Mouse (Mus musculus) embryo, embryonic 11 days (tissue): Measurements from ENCODE around the gene Ddah2.

ENCODE experiments used
- DNase-seq: peaks from one replicate; pipeline ENCODE4 v3.0.0-alpha.2; 2015

Ddah2 gene

DNA sequence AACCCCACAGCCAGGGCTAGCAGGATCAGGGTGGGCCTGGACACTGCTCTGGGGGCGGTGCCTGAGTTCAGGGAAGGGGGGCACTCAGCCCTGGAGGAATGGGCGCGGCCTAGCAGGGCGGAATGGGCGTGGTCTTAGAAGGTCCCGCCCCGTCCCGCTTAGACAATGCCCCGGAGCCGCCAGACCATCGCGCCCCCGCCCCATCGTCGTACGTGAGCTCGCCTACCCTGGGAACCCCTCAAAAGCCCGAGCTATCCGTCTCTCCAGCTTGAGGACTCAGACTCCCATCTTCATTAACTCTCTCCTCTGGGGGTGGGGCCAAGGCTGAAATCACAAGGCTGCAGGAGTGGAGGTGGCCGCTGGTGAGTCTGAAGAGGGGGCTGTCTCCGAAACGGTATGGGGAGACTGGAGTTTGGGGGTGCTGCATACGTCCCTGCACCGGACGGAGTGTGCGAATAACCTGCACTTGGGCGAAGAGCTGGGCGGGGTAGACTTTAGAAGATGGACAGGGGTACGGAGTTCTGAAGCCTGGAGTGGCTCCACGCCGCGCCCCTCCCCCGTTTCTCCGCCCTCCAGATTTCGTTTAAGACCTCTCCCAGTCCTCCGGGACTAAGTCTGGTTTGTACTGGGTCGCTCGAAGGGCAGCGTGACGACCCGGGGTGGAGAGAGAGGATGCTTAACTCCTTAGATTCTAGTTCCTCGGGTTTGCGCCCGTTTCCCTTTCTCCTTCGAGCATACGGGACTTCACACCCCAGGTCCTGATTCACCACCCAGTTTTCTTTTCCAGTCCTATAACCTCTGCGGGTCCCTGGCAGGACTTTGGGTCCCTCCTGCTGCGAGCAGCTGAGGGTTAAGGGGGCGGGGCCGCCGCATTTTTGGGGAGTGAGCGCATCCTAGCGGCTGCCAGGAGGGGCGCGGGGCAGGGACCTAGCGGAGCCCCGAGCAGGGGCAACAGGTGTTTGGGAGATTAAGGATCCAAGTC, at the start of gene Ddah2:
TSS of gene Ddah2 (plus strand) at position 125 of the 982 bp plus-strand sequence.
- peak; percentile 99 for DNase-seq

DNA sequence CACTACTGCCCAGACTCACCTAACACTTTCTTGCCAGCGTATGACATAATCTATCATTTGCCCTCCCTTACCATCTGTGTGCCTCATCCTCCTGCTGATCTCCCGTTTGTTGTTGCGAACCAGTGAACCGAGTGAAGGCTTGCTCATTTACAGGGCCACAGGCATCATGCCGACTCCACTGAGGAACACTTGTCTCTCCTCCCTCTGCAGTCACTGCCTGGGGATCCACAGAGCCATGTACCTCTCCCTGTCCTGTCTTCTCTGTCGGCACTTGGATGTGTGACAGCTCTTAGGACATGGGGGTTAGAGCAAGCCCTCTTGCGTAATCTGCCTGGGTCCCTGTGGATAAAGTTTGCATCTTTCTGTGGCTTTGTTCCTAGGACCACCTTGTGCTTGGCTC, 49.2 kb upstream of the Ddah2 start:
- no peak for DNase-seq

DNA sequence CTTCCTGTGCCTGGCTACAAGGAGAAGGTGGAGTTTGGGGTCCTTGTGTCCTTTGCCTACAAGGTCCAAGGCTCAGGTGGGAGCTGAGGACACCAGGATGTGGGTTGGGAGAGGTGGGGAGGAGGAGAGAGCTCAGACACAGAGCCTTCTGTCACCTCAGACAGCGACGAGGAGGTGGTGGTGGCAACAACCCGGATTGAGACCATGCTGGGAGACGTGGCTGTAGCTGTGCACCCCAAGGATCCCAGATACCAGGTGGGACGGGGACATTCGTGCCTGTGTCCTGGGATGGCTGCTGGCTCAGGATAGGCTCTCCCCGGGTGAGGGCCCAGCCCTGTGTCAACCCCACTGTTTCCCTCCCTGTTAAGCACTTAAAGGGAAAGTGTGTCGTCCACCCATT, 47.4 kb upstream of the Ddah2 start:
- DNase-seq, result no peak

DNA sequence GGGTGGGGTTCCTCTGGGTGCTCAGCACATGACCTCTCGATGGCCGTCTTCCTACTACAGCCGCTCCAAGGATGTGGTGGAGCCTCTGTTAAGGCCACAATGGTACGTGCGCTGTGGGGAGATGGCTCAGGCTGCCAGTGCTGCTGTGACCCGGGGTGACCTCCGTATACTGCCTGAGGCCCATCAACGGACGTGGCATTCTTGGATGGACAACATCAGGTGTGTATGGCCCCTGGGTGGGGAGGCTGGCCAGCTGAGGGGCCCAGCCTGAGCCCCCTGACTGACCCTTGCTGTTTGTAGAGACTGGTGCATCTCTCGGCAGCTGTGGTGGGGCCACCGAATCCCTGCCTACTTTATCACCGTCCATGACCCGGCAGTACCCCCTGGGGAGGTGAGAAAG, 46.4 kb upstream of the Ddah2 start:
- no peak for DNase-seq

DNA sequence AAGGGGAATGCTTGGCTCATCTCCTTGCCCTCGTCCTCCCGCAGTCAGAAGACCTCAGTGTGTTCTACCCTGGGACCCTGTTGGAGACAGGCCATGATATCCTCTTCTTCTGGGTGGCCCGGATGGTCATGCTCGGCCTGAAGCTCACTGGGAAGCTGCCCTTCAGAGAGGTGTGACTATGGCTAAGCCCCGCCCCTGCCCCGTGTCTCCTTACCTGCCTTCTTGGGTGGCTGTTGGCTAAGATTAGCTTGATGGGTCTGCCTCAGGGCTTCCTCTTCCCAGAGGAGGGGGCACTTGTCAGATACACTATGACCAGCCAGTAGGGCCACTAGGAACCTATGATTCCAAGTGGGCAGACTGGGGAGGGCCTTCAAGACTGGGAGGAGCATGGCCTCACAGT, 45.6 kb upstream of the Ddah2 start:
- DNase-seq, result no peak

DNA sequence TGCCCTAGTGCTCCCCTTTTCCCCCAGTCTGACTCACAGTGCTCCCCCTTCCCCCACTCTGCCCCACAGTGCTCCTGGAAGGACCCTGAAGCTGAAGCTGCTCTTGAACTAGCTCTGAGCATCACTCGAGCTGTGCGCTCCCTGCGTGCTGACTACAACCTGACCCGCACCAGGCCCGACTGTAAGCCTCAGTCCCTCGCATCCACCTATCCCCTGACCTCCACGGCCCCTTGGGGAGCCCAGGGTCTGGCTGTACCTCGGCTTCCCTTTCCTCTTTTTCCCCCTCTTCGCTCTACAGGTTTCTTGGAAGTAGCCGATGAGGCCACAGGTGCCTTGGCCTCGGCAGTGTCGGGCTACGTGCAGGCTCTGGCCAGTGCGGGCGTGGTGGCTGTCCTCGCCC, 43.5 kb upstream of the Ddah2 start:
- DNase-seq, result no peak

DNA sequence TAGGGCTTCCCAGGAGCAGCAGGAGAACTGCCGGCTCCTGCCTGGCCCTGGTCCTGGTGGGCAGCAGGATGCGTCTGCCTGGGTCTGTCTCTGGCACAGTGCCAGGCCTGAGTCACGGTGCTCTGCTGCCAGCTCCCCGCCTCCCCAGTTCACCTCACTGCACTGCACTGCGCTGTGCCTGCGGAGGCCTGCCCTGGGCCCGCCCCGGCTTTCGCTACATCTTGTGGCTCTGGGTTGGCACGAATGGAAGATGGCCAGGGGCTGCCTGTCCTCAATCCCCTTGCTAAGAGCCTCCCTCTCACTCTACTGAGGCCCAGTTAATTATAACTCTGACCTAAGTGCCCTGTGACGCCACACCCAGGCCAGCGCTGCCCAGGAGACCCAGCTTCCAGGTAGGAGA, 42.5 kb upstream of the Ddah2 start, which contains the start of gene Vwa7:
TSS of gene Vwa7 (plus strand) at position 204 of the 400 bp plus-strand sequence.
- DNase-seq, result no peak

DNA sequence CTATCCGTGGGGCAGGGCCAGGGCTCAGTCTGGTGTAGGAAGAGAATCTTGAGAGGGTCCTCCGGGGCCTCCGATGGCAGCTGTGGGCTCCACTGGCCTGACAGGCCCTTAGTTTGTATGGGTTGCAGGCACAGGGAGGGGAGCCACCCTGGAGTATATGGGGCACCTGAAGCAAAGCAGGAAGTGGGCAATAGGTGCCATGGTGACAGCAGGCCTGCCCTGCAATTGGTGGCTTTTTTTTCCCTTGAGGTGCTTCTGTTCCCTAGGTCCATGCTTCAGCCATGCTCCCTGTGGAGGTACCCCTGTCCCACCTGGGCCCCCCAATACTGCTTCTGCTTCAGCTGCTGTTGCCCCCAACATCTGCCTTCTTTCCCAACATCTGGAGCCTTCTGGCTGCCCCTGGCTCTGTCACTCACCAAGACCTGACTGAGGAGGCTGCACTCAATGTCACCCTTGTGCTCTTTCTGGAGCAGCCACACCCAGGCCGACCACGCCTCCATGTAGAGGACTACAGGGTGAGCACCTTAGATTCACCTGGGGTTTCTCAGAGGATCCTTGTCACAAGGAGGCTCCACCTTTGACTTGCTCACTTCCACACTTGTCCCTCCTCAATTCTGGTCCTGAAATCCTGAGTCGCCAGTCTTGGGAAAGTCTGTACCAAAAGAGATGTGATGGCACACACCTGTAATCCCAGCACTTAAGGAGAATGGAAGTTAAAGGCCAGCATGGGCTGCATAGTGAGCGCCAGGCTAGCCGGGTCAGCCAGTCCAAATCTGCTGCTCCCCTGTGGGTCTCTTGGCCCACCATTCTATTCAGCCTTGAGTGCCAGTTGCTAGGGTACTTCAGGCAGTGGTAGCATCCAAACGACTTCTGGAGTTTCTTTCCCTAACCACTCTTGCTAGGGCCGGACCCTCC, 41.8 kb upstream of the Ddah2 start:
- DNase-seq, result no peak

DNA sequence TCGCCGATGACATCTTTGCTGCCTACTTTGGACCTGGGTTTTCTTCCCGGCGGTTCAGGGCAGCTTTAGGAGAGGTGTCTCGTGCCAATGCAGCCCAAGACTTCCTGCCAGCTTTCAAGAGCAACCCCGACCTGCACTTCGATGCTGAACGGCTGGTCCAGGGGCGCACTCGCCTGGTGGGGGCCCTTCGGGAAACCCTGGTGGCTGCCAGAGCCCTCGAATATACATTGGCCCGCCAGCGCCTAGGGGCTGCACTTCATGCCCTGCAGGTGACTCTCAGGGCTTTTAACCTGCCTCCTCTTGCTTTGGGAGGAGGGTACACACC, 41.2 kb upstream of the Ddah2 start:
- no peak for DNase-seq

DNA sequence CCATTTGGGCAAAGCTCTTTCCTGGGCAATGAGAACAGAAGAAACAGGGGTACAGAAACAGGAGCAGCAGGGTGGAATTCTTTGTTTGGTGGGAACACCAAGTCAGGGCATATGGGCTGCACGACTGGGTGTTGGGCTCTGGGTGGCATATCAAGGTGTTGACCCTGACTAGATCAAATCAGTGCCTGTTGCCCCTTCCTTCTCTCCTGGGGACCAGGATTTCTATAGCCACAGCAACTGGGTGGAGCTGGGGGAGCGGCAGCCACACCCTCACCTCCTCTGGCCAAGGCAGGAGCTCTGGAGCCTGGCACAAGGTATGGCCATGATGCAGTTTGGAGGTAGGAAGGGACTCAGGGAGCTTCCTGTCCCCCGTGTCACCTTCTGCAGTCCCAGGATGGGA, 40.7 kb upstream of the Ddah2 start:
- no peak for DNase-seq

DNA sequence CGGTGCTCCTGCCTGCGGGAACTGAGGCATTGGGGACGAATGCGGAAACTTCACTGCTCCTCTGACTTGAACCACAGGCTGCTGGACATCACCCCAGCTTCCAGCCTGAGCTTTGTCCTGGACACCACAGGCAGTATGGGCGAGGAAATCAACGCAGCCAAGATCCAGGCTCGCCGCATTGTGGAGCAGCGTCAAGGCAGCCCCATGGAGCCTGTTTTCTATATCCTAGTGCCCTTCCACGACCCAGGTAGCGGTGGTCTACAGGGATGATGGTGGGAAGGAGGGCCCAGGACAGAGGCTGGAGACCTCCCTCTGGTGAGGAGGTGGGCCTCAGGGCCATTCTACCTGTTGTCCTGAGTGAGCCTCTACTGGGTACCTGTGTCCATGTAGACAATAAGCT, 38.9 kb upstream of the Ddah2 start:
- DNase-seq, result no peak

DNA sequence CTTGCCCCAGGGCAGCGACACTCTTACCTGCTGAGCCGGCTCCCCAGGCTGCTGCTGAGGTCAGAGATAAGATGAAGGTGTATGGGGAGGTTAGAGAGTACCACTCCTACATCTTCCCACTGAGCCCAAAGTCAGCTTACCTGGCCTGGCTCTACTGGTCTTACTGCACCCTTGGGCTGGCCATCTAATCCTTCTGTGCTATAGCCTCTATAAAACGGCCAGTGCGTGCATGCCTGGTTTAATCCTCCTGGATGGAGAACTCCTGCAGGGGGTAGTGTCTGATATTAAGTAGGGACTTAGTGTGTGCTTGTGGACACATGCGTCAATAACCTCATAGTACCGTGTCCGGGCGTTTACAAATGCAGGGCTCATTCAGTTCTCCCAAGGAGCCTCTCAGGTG, 38.3 kb upstream of the Ddah2 start:
- DNase-seq, result no peak

DNA sequence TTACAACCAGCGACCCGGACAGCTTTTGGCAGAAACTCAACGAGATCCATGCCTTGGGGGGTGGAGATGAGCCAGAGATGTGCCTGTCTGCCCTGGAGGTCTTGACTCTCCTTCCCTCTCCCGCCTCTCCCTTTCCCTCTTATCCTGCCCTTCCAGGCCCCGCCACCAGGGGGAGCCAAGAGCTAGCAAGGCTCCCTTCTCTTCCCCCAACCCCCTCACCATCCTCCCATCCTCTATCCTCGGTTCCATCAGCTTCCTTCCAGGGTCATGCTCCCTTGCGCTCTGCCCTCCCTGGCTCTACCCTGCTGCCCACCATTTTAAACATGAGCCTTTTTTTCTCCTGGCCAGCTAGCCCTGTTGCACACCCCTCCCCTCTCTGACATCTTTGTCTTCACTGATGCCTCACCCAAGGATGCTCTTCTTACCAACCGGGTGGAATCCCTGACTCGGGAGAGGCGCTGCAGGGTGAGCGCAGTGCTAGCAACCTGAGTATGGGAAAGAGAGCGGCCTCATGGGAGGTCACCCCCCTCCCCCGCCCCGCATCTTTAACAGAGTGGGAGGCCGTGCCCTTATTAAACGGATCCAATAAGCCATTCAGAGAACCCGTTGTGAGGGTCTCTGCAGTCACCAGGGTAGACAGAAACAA, 37.5 kb upstream of the Ddah2 start:
- DNase-seq, result peak; percentile 88

DNA sequence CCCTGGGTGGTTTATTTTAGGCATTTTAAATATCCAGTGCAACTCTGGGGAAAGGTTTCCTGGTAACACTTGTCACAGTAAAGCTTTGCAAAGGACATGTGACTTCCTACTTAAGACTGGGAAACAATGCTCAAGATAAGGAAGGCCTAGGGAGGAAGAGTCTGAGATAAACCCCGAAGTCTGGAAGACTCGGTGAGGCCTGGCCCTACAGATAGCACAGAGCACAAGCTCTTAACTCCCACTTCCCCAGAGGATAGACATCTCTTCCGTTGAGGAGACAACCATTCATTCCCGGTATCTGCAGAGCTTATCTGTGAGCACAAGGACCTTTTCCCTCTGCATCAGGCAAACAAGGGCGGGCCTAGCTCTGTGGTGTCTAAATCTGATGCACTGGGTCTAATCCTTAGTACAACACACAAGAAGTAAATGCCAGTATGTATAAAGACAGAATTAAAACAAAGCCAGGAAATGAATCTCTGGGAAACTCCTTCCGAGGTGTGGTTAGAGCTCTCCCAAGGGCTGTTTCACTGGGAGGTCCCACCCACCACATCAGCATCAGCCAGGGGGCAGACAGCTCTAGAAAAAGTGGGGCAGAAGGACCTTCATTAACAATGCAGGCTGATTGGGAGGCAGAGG, 36.9 kb upstream of the Ddah2 start:
- no peak for DNase-seq

DNA sequence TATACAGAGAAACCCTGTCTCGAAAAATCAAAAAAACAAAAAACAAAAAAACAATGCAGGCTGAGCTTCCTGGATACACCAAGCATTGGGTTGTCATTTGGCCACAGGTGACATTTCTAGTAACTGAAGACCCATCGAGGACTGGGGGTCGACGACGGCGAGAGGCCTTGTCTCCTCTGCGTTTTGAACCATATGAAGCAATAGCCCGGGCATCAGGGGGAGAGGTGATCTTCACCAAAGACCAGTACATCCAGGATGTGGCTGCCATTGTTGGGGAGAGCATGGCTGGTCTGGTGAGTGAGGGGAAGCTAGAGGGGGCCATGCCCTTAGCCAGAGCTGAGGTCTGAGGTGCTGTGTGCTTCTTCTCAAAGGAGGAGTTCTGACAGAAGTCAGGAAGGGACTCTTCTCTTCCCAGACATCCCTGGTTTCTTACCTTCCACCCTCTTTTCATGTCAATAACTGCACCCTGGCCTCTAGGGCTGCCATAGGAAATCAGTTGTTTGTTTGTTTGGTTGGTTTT, 36.2 kb upstream of the Ddah2 start:
- DNase-seq, result no peak

DNA sequence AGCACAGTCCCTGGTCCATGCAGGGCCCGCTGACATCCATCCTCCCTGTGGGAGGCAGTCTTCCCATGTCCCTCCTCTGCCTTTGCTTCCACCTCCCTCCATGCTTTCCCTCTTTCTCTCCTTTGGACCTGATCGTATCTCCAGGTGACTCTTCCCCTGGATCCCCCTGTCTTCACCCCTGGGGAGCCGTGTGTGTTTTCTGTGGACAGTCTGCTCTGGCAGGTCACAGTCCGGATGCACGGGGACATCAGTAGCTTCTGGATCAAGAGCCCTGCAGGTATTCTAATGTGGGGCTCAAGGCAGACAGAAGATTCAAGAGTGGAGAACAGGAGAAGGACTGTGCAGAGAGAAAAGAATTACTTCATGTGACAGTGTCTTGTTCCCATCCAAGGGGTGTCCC, 35.6 kb upstream of the Ddah2 start:
- DNase-seq, result no peak

DNA sequence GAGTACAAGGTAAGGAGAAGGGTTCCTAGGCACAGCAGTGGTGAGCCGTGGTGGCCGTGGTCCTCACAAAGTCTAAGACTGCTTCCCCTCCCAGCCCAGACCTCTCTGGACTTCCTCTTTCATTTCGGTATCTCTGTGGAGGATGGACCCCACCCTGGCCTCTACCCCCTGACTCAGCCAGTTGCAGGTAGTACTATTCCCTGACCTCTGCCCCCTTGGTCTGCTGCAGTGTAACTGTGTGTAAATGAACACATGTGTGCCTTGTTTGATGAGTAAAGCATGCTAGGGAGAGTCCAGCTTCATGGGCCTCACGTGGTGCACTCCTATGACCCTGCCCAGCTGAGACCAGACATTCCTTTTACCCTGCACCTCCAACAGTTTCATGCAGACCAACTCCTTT, 35.1 kb upstream of the Ddah2 start:
- DNase-seq, result no peak

DNA sequence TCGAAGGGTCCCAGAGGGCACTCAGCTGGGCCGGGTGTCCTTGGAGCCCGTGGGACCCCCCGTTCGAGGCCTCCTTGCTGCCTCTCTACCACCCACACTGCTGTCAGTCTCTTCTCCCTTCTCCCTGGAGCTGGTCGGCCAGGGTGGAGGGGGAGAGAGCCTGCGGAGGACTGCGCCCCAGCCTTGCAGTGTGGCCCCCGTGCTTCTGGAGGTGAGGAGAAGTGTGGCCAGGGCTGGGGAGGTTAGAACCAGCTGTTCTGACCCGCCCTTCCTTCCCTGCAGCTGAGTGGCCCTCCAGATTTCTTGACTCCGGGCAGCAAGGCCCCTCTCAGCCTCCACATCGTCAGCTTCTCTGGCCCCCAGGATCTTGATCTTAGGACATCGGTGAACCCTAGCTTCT, 34.6 kb upstream of the Ddah2 start:
- no peak for DNase-seq

DNA sequence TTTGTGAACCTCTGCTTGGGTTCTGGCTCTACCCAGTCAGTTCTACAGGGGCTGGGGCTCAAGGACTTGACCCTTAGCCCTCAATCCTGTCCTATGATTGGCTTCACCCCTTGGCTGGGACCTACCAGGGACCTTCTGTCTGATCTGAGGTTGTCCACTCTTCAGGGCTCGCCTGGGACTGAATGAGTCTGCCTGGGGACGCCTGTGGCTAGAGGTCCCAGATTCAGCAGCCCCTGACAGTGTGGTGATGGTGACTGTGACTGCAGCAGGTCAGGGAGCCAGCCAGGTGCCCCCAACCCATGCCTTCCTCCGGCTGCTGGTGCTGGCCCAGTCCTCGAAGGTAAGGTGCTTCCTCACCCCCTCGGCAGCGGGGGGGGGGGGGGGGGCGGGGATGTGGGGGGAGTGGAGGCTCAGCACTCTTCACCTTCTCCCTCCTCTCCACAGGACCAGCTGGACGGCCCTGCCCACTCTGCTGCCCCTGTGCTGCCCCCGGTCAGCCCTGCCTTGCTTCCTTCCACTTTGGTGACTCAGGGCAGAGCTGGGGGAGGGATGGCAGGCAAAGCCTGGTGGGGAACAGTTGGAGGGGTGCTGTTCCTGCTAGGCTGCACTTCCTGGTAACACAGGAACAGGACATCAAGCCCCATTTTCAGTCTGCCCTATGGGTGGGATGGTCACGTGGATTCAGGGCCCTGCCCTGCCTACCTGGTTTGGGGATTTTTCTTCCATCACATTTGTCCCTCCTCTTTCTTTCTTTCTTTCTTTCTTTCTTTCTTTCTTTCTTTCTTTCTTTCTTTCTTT, 33.9 kb upstream of the Ddah2 start:
- DNase-seq, result no peak

DNA sequence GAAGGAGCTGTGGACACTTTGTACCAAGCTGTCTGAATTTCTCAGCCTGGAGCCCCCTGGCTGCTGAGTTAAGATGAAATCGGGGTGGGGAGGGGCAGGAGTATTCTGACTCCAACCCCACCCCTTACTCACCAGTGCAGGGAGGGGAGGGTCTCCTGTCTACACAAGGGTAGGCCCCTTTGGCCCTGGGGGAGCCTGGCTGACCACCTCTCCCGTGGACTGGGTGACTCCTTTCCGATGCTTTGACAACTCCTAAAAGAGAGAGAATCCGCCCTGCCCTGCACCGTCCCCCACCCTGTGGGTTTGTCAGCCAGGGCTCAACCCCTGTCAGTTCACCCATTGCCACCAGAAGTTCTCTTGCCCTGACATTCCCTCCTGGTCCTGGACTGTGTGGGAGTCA, 32.6 kb upstream of the Ddah2 start:
- no peak for DNase-seq

DNA sequence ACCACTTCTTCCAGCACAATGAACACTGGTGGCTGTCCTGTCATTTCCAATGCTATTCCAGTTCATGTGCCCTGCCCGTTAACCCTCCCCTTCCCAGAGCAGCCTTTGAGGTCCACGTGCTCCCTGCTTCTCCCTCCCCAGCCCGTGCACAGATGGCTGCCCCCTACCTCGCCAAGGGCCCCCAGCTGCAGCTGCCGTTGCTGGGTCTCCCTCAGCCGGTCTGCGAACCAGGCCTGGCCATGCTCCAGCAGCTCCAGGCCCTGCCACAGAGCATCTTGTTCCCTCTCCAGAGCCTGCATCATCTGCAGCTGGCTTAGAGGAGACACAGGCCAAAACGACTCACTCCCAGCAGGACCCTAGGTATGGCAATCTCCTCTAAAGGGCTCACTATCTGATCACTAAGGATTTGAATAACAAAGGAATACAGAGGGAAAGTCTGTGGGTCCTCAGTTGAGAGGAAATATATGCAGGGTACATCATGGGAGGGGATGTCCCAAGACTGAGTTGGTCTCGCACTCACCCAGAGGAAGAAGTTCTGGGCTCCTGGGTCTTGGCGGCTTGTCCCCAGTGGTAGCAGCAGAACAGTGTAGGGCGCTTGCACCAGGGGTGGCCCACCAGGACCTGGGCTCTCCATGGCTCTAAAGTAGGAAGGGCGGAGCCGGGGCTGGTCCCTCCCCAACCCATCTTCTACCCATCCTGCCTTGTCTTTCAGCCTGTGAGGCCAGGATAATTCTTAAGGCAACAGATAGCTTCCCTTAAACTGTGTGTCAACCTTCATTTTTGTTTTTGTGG, 31.4 kb upstream of the Ddah2 start, which contains the start of gene Sapcd1:
TSS of gene Sapcd1 (minus strand) at position 740 of the 792 bp plus-strand sequence.
- peak; percentile 44 for DNase-seq
